Mouse (Mus musculus) E14TG2a.4 (cell line): Measurements from ENCODE around the gene Ccr1l1.

Source experiments
- CTCF ChIP-seq: conservative IDR thresholded peaks from 2 replicates; pipeline ENCODE4 v1.5.1; 2014; ENCODE audit warnings: low read length
- NANOG ChIP-seq: IDR thresholded peaks from 2 replicates; pipeline ENCODE4 v1.6.1; 2014; ENCODE audit warnings: borderline replicate concordance, low read length, mixed read lengths
- POU5F1 ChIP-seq: IDR thresholded peaks from 2 replicates; pipeline ENCODE4 v1.6.1; 2014; ENCODE audit warnings: low read length, borderline replicate concordance

DNA sequence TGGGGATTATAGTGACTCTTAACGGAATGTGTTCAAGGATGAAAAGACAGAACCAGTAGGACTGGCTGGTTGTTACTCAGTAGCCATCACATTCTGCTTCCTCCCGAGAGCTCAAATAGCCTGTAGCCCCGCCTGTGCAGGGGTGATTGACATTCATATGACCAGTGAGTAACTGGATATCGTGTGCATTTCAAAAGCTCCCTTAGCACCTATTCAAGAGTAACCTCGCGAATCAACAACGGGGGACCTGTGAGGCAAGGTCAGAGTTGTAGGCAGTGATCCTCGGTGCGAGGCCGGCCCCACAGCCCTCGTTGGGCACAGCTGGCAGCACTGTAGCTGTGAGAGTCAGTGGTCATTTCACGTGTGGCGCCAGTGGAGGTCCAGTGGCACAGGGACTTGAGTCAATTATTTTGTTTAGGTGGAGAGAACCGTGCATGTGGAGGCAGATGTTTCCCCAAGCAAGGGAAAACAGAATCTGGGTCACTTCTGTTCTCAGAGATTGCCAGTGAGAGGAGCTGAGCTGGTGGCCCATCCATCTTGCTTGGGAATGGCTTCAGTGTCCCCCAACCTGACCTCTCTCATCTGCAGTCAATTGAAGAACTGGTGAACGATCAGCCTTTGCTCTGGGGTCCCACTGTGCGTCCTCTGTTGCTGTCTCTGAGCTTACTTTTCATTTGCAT, 50.8 kb downstream of the Ccr1l1 start:
- TF ChIP-seq POU5F1 (no peak), CTCF (no peak), NANOG (no peak)
